Comparison of ENCODE assay signal across 8 mouse cellular contexts in genomic region chr11:120467051-120467735, GRCm38 (mm10). TPM values are rescaled to one million over a fixed set of nuclear protein-coding genes. Genes with fewer than 3 reads are reported as not detected.
DNase-seq lines count a peak whose midpoint lies in the region; ATAC-seq lines count a peak whose summit lies in the region.

Arl16 (minus strand) TSS chr11:120467607.

- H3K27me3 ChIP-seq in forebrain, embryonic 14.5 days (replicated peaks; ENCODE audit: control insufficient read depth, insufficient read depth, low read length), result no peaks in the 10 kb centered on the region
- no peaks in the 10 kb centered on the region for H3K27me3 ChIP-seq in neural tube, embryonic 15.5 days (replicated peaks)

- ATAC-seq in forebrain, embryonic 14.5 days, result peak; percentile 100
- peak; percentile 100 for ATAC-seq in neural tube, embryonic 15.5 days (ENCODE audit: low FRiP score)

- peaks cover 11% of the 10 kb centered on the region for H3K4me1 ChIP-seq in forebrain, embryonic 14.5 days (ENCODE audit: control insufficient read depth, insufficient read depth, low read length)
- peaks cover 33% of the 10 kb centered on the region for H3K4me1 ChIP-seq in neural tube, embryonic 15.5 days

- H3K9me3 ChIP-seq in forebrain, embryonic 14.5 days (replicated peaks; ENCODE audit: control insufficient read depth, low read length), result no peaks in the 10 kb centered on the region
- H3K9me3 ChIP-seq in neural tube, embryonic 15.5 days (replicated peaks), result no peaks in the 10 kb centered on the region

- H3K27ac ChIP-seq in forebrain, embryonic 14.5 days (ENCODE audit: low read depth, low read length), result peak within 1 kb of the TSS; percentile 80
- H3K27ac ChIP-seq in neural tube, embryonic 15.5 days (replicated peaks), result peak within 1 kb of the TSS; percentile 91

- peak; percentile 100 for DNase-seq in ES-CJ7 (ENCODE audit: low read depth, low spot score)
- DNase-seq in cerebellum, adult 11 months, result peak; percentile 88
- peak; percentile 100 for DNase-seq in forebrain, embryonic 14.5 days (ENCODE audit: low spot score)
- DNase-seq in heart, postnatal 14 days, result peak; percentile 94
- peak; percentile 94 for DNase-seq in layer of hippocampus, adult 11-12 months (ENCODE audit: low spot score)
- DNase-seq in lung, adult 18-20 months, result peak; percentile 95 to 96
- peak; percentile 96 for DNase-seq in testis, postnatal 14 days (ENCODE audit: low spot score)

- peak within 1 kb of the TSS; percentile 90 for H3K4me3 ChIP-seq in forebrain, embryonic 14.5 days (ENCODE audit: low read depth, low read length)
- H3K4me3 ChIP-seq in neural tube, embryonic 15.5 days (replicated peaks), result peak within 1 kb of the TSS; percentile 97

- H3K9ac ChIP-seq in forebrain, embryonic 14.5 days (ENCODE audit: low read length), result peak within 1 kb of the TSS; percentile 92
- H3K9ac ChIP-seq in neural tube, embryonic 15.5 days (replicated peaks), result peak within 1 kb of the TSS; percentile 96

- peaks cover 58% of the 10 kb centered on the region for H3K36me3 ChIP-seq in forebrain, embryonic 14.5 days (ENCODE audit: control insufficient read depth, insufficient read depth, low read length)
- H3K36me3 ChIP-seq in neural tube, embryonic 15.5 days, result peaks cover 60% of the 10 kb centered on the region

- intact Hi-C loops in heart, postnatal 14 days (cut with DNase I), result loop anchor here (1.0 kb wide), 1 partner anchor 9 kb away; the partner anchor contains the start of genes Ccdc137 and Oxld1

- H3K4me2 ChIP-seq in forebrain, embryonic 14.5 days (ENCODE audit: low read length), result peak within 1 kb of the TSS; percentile 97
- H3K4me2 ChIP-seq in neural tube, embryonic 15.5 days, result peak within 1 kb of the TSS; percentile 93

- WGBS in forebrain, embryonic 14.5 days, result under 1% methylated on average over 52 of the region's 54 CpGs
- WGBS in neural tube, embryonic 15.5 days, result under 1% methylated on average over 53 of the region's 54 CpGs

RNA-seq across cellular contexts. Expression of gene Arl16, which starts in this region (rescaled TPM):
- polyA plus RNA-seq in forebrain, embryonic 14.5 days (2014; fragmentation: Nextera tagmentation; extraction: Ambion mirVana), result 37.4 and 43.9 TPM in 2 replicates
- 10 to 100 TPM; 10.3 to 12.0 TPM for total RNA-seq in heart, postnatal 14 days (2021)
- polyA plus RNA-seq in neural tube, embryonic 15.5 days (2015; fragmentation: Nextera tagmentation; extraction: Ambion mirVana), result 68.1 and 76.7 TPM in 2 replicates

Comparison
In these comparisons a context has a peak if more than half of its experiments do, and no peak if none do; other contexts are left out.
1. Peak in every context shown above with its lines: DNase-seq, ATAC-seq, H3K4me3 ChIP-seq and H3K27ac ChIP-seq.